Mouse (Mus musculus) embryonic fibroblast, embryonic 13.5 days (primary cell): ENCODE data around the gene Zfp420. TPM values are rescaled to one million over a fixed set of nuclear protein-coding genes. Genes with fewer than 3 reads are reported as not detected.
"Not testable (repeated sequence)": the region's sequence is repeated elsewhere in the genome, so short reads cannot be mapped to it uniquely, and the experiment has no call there.

Experiments used
- H3K27ac ChIP-seq: 2 replicates; pipeline ENCODE4 v1.5.1; 2012; ENCODE audit warnings: low read length, control low read depth, inconsistent platforms; ENCODE audit not compliant: insufficient read depth
- H3K4me1 ChIP-seq: 2 replicates; pipeline ENCODE4 v1.6.1; 2011; ENCODE audit warnings: low read length; ENCODE audit not compliant: control insufficient read depth, insufficient read depth
- H3K4me3 ChIP-seq: 2 replicates; pipeline ENCODE4 v1.5.1; 2011; ENCODE audit warnings: mild to moderate bottlenecking, control low read depth, low read length; ENCODE audit not compliant: insufficient read depth
- CTCF ChIP-seq: IDR thresholded peaks from 2 replicates; pipeline ENCODE4 v1.5.1; 2011; ENCODE audit warnings: mild to moderate bottlenecking, control low read depth, low read length, moderate library complexity, borderline replicate concordance; ENCODE audit not compliant: insufficient read depth
- POLR2A ChIP-seq: IDR thresholded peaks from 2 replicates; pipeline ENCODE4 v1.6.1; 2011; ENCODE audit warnings: low read depth, mild to moderate bottlenecking, control low read depth, low read length, moderate library complexity
- polyA plus RNA-seq: library from polyadenylated mRNA; stranded (reverse); fragments of >200 nt; gene quantifications from 2 replicates; pipeline ENCODE4 v1.2.4, GENCODE M21; 2011; ENCODE audit warnings: low read depth; ENCODE audit not compliant: missing spikeins, insufficient read length

Gene Zfp420
- polyA plus RNA-seq, 1 experiment: 7.3 TPM

- Histone ChIP-seq H3K4me1 (no peaks in the 10 kb centered on the region), H3K4me3 (no peak overlapping the region), H3K27ac (no peak overlapping the region)
- TF ChIP-seq CTCF: no peak
- no peak for TF ChIP-seq POLR2A
Measured at GRCm38 (mm10) chr7:29839256-29839655, 20.5 kb upstream of the Zfp420 start.

GRCm38 (mm10) chr7:29842105-29842504 lies 17.7 kb upstream of the Zfp420 start:
- no peaks in the 10 kb centered on the region for H3K4me1 ChIP-seq
- no peak for TF ChIP-seq CTCF
- TF ChIP-seq POLR2A: no peak

DNA sequence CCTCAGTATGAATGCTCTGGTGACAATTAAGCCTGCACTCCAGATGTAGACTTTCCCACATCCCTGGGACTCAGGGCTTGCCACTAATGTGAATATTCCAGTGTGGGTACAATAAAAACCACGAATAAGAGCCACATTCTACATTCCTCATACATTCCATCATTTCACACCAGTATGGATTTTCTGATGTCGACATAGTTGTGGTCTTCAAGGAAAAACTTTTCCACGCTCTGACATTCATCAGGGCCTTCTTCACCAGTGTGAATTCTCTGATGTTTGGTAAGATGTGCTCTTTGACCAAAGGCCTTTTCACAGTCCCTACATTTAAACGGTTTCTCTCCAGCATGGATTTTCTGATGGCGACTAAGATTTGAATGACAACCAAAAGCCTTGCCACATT lies 15.2 kb upstream of the Zfp420 start:
- Histone ChIP-seq H3K4me3 (no peak overlapping the region), H3K4me1 (no peaks in the 10 kb centered on the region), H3K27ac (peak overlapping the region; percentile 90)
- no peak for TF ChIP-seq POLR2A

More at GRCm38 (mm10) chr7:29842105-29842504, 17.7 kb upstream of the Zfp420 start:
- Histone ChIP-seq H3K4me3 (no peak overlapping the region), H3K27ac (no peak overlapping the region)

DNA sequence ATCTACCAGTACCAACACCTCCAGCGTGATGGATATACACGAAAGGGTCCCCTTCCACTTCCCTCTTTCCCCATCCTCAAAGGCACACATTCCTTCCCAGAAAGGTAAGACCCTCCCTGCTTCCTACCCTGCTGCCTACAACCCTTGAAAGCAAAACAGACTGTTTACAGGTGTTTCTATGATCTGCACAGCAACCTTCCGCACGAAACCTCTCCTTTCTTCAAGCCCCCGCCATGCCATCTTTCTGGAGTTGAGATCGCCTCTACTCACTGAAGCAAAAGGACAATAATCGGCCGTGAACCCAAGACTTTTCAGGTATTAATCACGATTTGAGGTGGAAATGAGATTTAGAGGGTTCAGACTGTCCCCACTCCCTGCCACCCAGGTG lies 7.0 kb upstream of the Zfp420 start:
- Histone ChIP-seq H3K27ac (no peak overlapping the region), H3K4me1 (no peaks in the 10 kb centered on the region), H3K4me3 (peak overlapping the region; percentile 61)
- TF ChIP-seq POLR2A: no peak
- TF ChIP-seq CTCF: no peak

DNA sequence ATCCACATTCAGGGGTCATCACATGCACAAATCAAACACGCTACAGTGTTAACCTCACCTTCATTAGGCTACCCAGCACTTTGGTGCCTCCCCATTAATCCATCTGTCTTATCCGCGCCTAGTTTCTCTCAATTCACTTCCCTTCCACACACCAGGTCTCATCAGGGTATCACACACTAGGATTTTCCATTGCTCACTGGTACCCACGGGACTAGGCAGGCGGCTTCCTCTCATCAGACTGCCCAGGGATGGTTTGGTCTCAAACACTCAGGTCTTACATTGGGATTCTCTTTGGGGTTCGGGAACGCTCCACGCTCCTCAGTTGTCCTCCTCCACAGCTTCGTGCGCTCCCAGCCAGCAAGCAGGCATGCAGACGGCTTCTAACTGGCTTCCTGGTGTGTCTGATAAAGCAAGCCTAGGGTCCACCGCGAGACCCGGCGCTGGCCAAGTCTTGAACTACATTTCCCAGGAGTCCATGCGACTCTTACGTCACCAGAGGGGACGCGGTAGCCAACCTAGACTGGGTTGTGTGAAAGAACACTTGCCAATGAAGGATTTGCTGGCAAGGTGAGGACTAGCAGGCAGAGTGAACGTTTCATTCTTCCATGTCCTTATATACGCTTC lies 6.4 kb upstream of the Zfp420 start, which contains the start of gene Zfp940:
Zfp940 (minus strand) TSS at position 451 of the 624 bp plus-strand sequence.
- Histone ChIP-seq H3K4me3 (peak within 1 kb of the TSS; percentile 61), H3K27ac (no peak within 1 kb of the TSS), H3K4me1 (no peaks in the 10 kb centered on the region)
- no peak for TF ChIP-seq CTCF
- peak; percentile 69 for TF ChIP-seq POLR2A

- Histone ChIP-seq H3K4me1 (no peaks in the 10 kb centered on the region; the same call in 1 of the 2 replicates), H3K27ac (no peak overlapping the region), H3K4me3 (no peak overlapping the region)
- TF ChIP-seq CTCF (no peak), POLR2A (no peak)
Measured at GRCm38 (mm10) chr7:29861660-29862059, 1.9 kb downstream of the Zfp420 start.

GRCm38 (mm10) chr7:29874256-29874655 lies 14.5 kb downstream of the Zfp420 start:
- no peaks in the 10 kb centered on the region for H3K4me1 ChIP-seq

DNA sequence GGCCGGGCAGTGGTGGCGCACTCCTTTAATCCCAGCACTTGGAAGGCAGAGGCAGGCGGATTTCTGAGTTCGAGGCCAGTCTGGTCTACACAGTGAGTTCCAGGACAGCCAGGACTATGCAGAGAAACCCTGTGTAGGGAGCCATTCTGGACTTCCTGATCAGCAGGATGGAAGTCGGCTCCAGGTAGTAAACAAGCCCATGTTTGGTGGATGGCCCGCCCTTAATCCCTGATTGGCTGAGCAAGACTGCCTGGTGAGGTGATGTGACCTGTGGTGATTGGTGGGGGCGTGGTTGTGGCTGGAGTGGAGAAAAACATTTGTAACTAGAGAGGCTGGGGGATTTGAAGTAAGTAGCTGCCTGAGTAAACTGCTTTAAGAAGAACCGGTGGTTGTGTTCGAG lies 17.8 kb downstream of the Zfp420 start:
- not testable (repeated sequence) for H3K4me3 ChIP-seq, H3K4me1 ChIP-seq, H3K27ac ChIP-seq

More at GRCm38 (mm10) chr7:29874256-29874655, 14.5 kb downstream of the Zfp420 start:
- H3K4me3 ChIP-seq: no peak overlapping the region
- H3K27ac ChIP-seq: no peak overlapping the region
- TF ChIP-seq POLR2A: no peak
- TF ChIP-seq CTCF: no peak

DNA sequence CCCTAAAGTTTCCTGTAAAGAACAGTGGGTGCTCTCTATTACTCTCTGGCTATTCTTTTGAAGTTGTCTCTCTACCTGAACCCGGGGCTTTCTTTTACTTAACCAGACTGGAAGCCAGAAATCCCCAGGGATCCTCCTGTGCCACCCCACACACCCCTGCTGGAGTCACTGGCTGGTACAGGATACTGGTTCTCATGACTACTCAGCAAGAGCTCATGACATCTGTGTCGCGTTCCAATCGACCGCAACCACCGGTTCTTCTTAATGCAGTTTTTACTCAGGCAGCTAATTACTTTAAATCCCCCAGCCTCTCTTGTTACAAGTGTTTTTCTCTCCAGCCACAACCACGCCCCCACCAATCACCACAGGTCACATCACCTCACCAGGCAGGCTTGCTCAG lies 20.3 kb downstream of the Zfp420 start:
- H3K27ac ChIP-seq: no peak overlapping the region
- no peak for TF ChIP-seq POLR2A
- no peak for TF ChIP-seq CTCF
- H3K4me3 ChIP-seq: no peak overlapping the region
- no peaks in the 10 kb centered on the region for H3K4me1 ChIP-seq

DNA sequence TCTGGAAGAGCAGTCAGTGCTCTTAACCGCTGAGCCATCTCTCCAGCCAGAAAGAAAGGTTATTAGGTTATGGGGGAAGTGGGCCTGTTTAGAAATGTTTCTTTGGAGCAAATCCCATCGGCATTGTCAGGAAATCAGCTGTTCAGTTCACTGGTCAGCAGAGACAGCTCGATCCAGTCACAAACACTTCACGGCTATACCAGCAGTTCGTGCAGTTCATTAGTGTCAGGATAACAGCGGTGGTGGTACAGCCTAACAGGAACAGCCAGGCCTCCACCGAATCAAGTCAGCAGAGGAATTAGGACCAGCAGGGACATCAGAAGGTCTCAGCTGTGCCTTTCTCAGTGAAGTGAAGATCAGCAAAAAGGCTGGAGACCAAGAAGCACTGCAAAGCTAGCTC lies 21.1 kb downstream of the Zfp420 start:
- Histone ChIP-seq H3K4me3 (no peak overlapping the region), H3K4me1 (no peaks in the 10 kb centered on the region), H3K27ac (no peak overlapping the region)
- no peak for TF ChIP-seq POLR2A
- TF ChIP-seq CTCF: no peak

DNA sequence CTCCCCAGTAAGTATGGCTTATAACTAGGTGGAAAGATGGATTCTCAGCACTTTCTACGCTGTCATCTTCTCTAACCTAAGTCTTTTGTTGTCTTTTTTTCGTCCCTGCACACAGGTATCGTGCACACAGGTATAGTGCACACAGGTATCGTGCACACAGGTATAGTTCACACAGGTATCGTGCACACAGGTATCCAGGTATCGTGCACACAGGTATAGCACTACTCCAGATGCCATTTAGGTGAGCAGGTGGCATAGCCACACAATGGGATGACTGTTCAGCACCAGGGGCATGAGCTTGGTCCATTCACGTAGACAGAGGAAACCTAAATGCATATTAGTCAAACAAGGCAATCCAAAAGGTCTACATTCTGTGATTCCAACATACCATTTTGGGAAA lies 30.7 kb downstream of the Zfp420 start:
- TF ChIP-seq POLR2A (no peak), CTCF (no peak)
- H3K27ac ChIP-seq: no peak overlapping the region
- no peak overlapping the region for H3K4me3 ChIP-seq
- no peaks in the 10 kb centered on the region for H3K4me1 ChIP-seq
